Mouse (Mus musculus): ENCODE measurements around the gene Kctd14. TPM values are rescaled to one million over a fixed set of nuclear protein-coding genes. Genes with fewer than 3 reads are reported as not detected.

Gene Kctd14
- total RNA-seq, 2 experiments from 2014 or later = 0.29 to 0.41 TPM

Other genes with a start within 250 kb of the Kctd14 start
- gene Usp35, start 119.3 kb upstream of the Kctd14 start, total RNA-seq (2021) = 1 to 10 TPM; 1.2 to 1.9 TPM
- gene Kctd21, start 119.0 kb upstream of the Kctd14 start, total RNA-seq (2021) = 1 to 10 TPM; 3.0 to 3.3 TPM
- 1 to 10 TPM; 5.1 to 5.5 TPM for gene Alg8, start 79.7 kb upstream of the Kctd14 start, total RNA-seq (2021)
- 100 to 1,000 TPM; 516 to 524 TPM for gene Ndufc2, start 51.3 kb upstream of the Kctd14 start, total RNA-seq (2021)
- 10 to 100 TPM; 27.7 to 34.9 TPM for gene Thrsp, start 33.6 kb upstream of the Kctd14 start, total RNA-seq (2021)
- gene Ints4, start 29.6 kb downstream of the Kctd14 start, total RNA-seq (2021) = 10 to 100 TPM; 35.6 to 44.2 TPM
- 10 to 100 TPM; 47.5 to 48.8 TPM for gene Aamdc, start 128.2 kb downstream of the Kctd14 start, total RNA-seq (2021)
- gene Rsf1, start 128.6 kb downstream of the Kctd14 start, total RNA-seq (2021) = 10 to 100 TPM; 17.4 to 18.6 TPM
- 10 to 100 TPM; 29.5 to 31.1 TPM for gene Clns1a, start 245.3 kb downstream of the Kctd14 start, total RNA-seq (2021)

All from heart, postnatal 14 days (tissue).